Mouse (Mus musculus) left cerebral cortex, adult 6 months (tissue): ENCODE measurements around the gene Srp72. TPM values are rescaled to one million over a fixed set of nuclear protein-coding genes. Genes with fewer than 3 reads are reported as not detected.

Experiments used
- long read RNA-seq, 2 experiments: library from polyadenylated mRNA; unstranded; transcript quantifications; one replicate each; pipeline ENCODE4 v2.0.0; 2019 to 2020
- polyA plus RNA-seq: library from polyadenylated mRNA; unstranded; fragments of <200 nt; fragmentation: Nextera tagmentation; gene quantifications from 2 replicates; pipeline ENCODE4 v1.2.3, GENCODE M21; 2021

Gene Srp72
- 20.3 and 30.9 TPM in 2 replicates for polyA plus RNA-seq
- long read RNA-seq, experiment 1, transcript Srp72-201 (19 exons, 3,625 nt) = major isoform, 19 of 101 reads
- long read RNA-seq, experiment 1, partial matches to known transcripts = 72 of 101 reads
- long read RNA-seq, experiment 1, other reads (novel, unspliced or antisense) = 6 of 101 reads
- long read RNA-seq, experiment 2, transcript Srp72-204 (2 exons, 2,355 nt) = major isoform, 6 of 72 reads
- long read RNA-seq, experiment 2, partial matches to known transcripts = 47 of 72 reads
- long read RNA-seq, experiment 2, other reads (novel, unspliced or antisense) = 15 of 72 reads

DNA sequence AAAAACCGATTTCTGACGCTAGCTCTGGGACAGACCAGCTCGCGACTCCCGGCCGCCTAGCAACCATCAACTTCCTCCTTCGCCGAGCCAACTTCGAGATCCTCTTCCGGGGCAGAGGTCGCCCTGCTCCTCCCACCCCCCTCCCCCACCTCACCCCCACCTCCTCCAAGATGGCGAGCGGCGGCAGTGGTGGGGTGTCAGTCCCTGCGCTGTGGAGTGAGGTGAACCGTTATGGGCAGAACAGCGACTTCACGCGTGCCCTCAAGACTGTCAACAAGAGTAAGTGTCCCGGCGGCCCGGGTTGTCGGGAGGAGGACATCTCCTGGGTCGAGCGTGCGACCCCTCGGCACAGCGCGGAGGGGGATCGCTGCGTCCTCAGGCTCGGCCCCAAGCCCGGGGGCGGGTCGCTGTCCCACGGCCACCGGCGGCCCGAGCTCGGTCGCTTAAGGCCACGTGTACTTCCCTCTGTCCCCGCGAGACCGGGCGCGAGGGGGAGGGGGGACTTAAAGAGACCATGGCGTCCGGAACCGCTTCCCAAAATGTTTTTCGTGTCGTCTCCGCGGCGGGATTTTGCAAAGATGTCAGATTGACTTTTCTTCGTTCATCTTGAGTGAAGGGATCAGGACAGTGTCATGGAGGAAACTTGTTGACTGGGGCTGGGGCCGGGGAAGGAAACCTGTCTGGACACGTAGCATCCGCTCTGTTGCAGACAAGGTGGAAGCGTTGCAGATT is at the start of gene Srp72:
Gene Srp72 (plus strand): TSS at position 130 of the 732 bp plus-strand sequence.

DNA sequence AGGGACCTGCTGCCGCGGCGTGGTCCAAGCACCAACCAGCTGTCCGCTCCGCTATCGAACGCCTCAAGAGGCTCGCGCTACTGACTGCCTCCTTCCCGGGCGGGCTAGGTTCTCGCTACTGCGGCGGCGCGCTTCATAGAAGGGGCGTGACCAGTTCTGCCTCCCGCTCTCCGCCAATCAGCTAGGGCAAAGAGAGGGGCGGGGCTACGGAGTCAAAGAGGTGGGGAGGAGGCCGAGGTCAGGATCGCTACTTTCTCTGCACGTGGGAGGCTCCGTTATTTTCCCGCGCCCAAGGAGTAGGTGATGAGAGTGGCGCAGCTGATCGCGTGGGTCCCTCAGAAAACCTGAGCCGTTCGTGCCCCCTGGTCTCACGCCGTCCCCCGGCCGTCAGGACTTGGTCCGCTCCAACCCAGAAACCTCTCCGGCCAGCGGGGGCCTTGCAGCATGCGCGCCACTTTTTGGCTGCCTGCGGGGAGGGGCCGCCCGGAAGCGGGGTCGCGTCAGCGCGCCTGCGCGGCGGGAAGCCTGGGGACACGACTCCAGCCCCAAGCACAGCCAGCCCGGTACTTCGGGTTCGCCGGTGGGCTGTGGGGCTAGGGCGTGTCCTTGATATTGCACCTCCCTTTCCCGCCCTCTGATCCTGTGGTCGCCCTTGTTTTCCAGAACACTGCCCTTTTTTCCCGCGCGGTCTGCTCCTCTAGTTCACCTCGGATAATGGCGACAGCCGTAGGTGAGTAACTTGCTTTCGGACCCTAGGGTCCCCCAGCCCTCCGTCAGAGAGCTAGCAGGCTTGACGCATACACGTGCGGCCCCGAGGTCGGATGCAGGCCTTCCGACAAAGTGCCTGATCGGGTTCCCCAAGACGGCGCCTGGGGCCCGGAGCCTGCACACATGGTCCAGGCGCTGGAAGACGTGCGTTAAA is 23.1 kb upstream of the Srp72 start, which contains the start of the genes Paics and Ppat:
Gene Paics (plus strand): TSS at position 202 of the 922 bp plus-strand sequence.
Gene Ppat (minus strand): TSS at position 473 of the 922 bp plus-strand sequence.

DNA sequence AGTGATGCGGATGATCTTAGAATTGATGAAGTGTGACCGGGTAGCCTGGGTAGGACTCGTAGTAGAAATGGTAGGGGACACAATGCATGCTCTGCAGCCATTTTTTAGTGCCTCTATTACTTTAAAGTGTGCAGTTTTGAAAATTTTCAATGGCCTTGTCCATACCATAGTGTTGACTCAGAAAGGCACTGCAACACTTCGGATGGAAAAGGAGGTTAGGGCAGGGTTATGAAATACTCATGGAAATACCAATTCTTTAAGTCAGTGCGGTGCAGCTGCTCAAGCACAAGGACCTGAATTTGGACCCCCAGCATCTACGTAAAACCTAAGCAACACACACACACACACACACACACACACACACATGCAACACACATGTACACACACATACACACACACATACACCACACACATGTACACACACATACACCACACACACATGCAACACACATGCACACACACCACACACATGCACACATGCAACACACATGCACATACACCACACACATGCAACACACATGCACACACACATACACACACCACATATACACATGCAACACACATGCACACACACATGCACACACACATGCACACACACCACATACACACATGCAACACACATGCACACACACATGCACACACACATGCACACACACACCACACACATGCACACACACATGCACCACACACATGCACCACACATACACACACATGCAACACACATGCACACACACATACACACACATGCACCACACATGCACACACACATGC is 29.8 kb downstream of the Srp72 start, which contains the start of gene Arl9:
Gene Arl9 (plus strand): TSS at position 5 of the 771 bp plus-strand sequence.

DNA sequence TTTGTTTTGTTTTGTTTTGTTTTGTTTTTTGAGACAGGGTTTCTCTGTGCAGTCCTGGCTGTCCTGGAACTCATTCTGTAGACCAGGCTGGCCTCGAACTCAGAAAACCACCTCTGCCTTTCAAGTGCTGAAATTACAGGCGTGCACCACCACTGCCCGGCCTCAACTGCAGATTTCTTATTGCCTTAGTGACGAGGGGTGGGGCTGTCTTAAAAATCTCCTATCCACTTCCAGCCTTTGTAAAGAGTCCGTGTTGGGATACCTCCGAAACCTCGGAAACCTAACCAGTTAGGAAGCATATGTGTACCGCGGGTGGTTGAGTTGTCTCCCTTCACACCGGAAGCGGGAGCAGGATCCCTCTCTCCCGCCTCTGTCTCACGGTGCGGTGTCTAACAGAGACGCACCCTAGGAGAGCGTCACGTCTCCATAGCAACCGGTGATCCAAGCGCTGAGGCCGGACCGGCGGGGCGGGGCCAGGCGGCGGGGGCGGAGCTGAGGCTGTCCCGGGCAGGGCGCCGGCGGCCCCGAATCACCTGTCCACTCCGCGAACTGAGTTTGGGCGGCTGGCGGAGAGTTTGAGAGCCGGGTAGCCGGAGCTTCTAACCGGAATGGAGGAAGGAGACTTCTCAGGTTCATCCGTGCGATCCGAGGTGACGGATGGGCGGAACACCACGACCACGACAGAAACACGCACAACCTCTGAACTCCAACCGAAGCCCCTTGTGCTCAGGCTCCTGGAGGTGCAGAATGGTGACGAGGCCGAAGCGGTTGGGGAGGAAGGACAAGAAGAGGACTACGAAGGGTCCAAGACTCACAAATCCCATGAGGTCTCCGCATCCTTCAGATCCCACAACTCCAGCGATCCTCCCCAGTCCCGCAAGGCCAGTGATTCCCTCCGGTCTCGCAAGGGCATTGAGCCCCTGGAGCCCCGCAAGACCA is 41.3 kb downstream of the Srp72 start, which contains the start of gene Thegl:
Gene Thegl (plus strand): TSS at position 480 of the 939 bp plus-strand sequence.

Other genes with a start within 250 kb of the Srp72 start
- 6.3 and 9.8 TPM in 2 replicates for gene Aasdh, start 69.2 kb upstream of the Srp72 start, polyA plus RNA-seq
- 125 and 160 TPM in 2 replicates for gene Paics, start 23.4 kb upstream of the Srp72 start, polyA plus RNA-seq
- gene Ppat, start 23.1 kb upstream of the Srp72 start, polyA plus RNA-seq = 6.5 and 9.3 TPM in 2 replicates
- not detected in 2 replicates for gene Arl9, start 29.4 kb downstream of the Srp72 start, polyA plus RNA-seq
- gene Thegl, start 41.3 kb downstream of the Srp72 start, polyA plus RNA-seq = 0.42 and 0.75 TPM in 2 replicates
- 16.7 and 22.3 TPM in 2 replicates for gene Hopx, start 140.4 kb downstream of the Srp72 start, polyA plus RNA-seq
- gene Spink2, start 236.8 kb downstream of the Srp72 start, polyA plus RNA-seq = not detected in 2 replicates